Mouse (Mus musculus) frontal cortex, postnatal 10 days (tissue): Measurements from ENCODE around the gene Olfr550.
"Not testable (repeated sequence)": the region's sequence is repeated elsewhere in the genome, so short reads cannot be mapped to it uniquely, and the experiment has no call there.

Source experiments
- DNase-seq, 2 experiments: peaks; one replicate each; pipeline ENCODE4 v3.0.0; 2022; ENCODE audit warnings: low spot score in 2 of 2, mixed read lengths in 1 of 2

Gene Olfr550

GRCm38 (mm10) chr7:102571142-102571541 lies at the start of gene Olfr550:
Gene Olfr550, plus strand, starts transcription at chr7:102571442.
- DNase-seq = no peak

GRCm38 (mm10) chr7:102529052-102529451 lies 42.2 kb upstream of the Olfr550 start:
- DNase-seq = no peak

DNA sequence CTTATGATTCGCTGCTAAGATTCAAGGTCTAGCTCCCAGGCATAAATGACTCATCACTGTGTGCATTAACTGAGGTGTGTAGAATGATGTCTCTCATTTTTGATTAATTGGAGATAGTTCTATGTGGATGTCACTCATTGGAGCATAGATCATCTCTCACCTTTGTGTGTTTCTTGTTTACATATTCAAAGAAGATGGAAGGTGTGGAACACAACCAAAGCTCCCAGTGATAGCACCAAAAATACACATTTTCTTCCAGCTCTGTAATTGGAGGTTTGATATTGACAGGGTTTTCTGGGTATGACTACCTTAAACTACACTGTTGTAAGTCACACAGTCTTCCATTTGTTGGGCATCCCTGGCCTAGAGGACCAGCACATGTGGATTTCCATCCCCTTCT lies 36.8 kb upstream of the Olfr550 start, which contains the start of gene Olfr547:
Gene Olfr547 (plus strand): TSS at position 301 of the 400 bp plus-strand sequence.
- DNase-seq = no peak

GRCm38 (mm10) chr7:102540596-102540995 lies 30.6 kb upstream of the Olfr550 start, which contains the start of gene Olfr548-ps1:
Gene Olfr548-ps1, plus strand, starts transcription at chr7:102540896.
- DNase-seq = no peak

DNA sequence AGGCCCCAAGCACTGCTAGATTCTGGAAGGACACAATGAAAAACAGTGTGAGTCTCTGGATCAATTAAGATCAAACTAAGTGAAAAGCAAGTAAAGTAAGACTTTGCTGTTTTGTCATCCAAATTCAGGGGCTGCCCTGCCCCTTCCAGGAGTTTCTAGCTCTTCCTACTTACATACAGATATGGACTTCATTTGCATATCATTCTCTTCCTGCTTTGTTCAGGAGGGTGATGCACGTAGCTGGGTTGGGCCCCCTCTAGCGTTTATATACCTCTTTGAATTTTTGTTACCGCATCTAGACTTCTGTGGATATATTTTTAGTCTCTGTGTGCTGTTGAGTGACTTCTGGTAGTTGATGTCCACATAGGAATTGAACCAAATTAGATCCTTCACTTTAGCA lies 30.0 kb upstream of the Olfr550 start:
- no peak for DNase-seq

DNA sequence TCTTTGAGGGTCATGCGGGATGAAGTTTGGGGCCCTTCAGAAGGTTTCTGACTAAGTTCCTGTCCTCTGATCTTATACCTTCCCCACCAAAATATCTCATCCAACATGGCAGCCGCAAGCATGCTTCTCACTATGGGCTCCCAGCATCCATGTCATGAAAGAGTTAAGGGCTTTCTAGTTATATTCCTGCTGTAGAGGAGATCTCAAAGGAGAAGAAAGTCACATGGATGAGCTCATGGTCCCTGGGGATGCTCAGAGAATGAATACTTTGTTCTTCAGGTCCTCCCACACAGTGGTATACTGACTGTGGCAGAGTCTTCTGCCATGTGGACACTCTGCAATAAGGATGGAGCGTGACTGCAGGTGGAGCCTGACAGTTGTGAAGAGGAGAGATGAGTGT lies 21.7 kb upstream of the Olfr550 start, which contains the start of gene Olfr549:
Gene Olfr549 (plus strand): TSS at position 301 of the 400 bp plus-strand sequence.
- DNase-seq = no peak

GRCm38 (mm10) chr7:102553279-102553678 lies 18.0 kb upstream of the Olfr550 start:
- DNase-seq = no peak

DNA sequence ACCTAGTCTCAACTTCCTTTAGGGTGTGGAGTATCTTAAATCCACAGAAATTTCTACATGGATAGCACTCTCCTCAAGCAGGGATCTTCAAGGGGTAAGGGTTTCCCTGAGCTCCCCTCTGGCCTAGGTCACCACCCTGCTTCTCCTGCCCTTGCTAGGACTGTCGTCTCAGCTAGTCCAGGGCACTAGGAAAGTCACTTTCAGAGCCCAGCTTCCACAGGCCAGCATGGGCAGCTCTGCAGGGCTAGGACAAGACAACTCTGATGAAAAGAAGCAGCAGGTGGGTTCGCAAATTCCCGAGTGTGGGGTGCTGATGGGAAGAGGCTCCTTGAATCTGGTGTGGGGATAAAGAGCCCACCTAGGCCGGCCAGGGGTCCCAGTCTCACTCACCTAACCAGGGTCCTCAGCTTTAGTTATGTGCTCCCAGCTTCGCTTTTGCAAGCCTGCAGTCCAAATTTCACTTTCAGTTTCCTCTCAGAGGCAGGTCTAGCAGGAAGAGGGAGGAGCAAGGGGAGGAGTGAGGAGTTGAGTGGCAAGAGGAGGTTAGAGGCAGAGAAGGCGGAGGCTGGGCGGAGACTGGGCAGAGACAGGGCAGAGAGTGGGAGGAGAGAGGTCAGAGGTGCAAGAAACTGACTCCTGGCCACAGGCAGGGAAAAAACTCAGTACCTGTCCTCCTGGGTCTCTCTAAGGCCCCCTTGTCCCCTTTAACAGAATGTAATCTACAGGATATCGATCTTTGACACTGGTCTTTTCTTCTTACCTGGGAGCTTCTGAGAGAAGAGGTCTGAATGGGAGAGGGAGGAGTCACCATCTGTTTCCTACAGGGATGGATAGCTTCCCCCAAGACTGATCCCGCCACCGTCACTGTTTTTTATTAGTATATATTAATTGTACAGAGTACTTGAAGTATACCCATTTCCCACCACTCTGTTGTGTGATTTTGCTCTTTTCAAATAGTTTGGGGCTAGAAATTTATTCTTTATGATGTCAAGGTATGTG lies 5.9 kb upstream of the Olfr550 start, which contains the start of gene Trim21:
Gene Trim21 (minus strand): TSS at position 488 of the 999 bp plus-strand sequence.
- peak; percentile 22 to 44 for DNase-seq

GRCm38 (mm10) chr7:102566219-102566618 lies 5.0 kb upstream of the Olfr550 start:
- no peak for DNase-seq

DNA sequence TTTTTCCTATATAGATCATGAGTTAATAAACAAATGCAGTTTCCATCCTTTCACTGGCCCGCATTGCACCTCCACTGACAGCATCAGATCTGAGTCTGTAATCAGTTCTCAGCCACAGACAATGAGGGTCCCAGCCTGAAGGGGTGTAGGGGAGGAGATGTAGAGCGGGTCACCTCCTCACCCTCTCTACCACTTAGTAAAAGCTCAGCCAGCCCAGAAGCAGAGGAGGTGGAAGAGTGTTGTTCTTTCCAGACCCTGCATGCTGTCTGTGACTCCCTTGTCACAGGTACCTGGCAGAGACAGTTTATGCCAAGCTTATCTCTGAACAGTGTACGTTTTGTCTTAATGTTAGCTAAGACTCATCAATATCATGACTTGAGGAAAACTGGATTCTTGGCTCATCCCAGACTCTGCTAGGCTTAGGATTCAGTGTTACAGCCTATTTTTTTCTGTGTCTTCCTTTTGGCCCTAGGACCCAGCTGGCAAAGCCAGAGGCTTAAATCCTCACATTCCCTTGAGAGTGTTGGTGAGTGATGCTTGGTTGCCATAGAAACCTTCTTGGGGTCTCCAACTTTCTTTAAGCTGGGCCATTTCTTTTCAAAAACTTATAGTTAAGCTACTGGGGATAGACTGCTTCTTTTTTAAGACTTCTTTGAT lies 2.1 kb downstream of the Olfr550 start:
- DNase-seq = no peak

- DNase-seq = no peak
Measured at GRCm38 (mm10) chr7:102575998-102576397, 4.8 kb downstream of the Olfr550 start.

GRCm38 (mm10) chr7:102591786-102592185 lies 20.5 kb downstream of the Olfr550 start, which contains the start of gene Olfr551:
Gene Olfr551, minus strand, starts transcription at chr7:102591886.
- DNase-seq = no peak

GRCm38 (mm10) chr7:102597378-102598031 lies 26.3 kb downstream of the Olfr550 start, which contains the start of gene Olfr552:
Gene Olfr552, plus strand, starts transcription at chr7:102597770.
- no peak for DNase-seq

DNA sequence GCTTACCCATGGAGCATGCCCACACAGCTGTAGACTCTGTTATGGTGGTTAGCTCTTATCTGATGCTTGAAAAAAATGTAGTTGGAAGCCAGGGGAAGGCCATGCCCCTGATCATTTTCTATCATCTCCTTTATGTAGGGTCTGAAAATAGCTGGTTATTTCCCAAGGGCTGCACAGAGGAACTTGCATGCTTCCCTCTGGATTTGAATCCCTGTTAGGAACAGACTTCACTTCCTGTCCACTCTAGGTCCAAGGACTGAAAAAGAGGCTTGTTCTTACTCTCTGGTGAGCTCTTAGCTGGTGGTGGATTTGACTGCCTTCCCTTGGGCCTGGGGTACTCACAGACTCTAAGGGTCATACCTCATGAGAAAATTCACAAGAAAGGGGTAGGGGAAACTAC lies 46.9 kb downstream of the Olfr550 start, which contains the start of gene Olfr553:
Gene Olfr553 (minus strand): TSS at position 101 of the 400 bp plus-strand sequence.
- DNase-seq = no peak

DNA sequence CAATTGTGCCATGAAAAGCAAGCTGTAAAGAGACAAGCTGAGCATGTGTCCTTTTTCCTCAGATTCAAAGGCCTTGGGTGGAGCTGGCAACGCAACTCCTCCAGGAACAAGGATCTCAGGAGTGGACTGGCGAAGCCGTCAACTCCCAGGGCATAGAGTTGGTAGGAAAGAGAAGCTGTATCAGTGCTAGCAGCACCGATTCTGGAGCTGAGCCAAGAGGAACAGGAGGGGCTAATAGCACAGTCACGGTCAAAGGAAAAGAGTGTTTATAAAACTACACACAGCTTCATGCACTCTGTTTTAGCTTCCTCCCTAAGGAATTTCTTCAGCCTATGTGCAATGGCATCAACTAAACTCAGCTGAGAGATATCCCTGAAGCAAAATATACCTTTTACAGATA lies 48.4 kb downstream of the Olfr550 start:
- no peak for DNase-seq

DNA sequence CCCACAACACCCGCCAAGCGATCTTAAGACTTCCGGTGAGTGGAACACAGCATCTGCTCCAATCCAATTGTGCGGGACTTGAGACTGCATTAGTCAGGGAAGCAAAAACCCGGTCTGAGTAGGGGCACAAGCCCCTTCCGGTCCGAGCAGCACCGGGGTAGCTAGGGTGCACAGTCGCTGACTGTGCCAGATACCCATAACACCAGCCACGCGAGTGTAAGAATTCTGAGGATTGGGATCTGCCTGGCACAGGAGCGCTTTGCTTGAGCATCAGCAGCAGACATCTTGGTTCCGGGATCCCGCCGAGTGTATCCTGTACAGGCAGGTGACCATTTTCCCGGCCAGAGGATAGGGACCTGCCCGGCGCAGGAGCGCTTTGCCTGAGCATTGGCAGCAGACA lies 49.1 kb downstream of the Olfr550 start:
- DNase-seq = not testable (repeated sequence)
